19 mouse cellular contexts compared by ENCODE assay signal in the genomic region with DNA sequence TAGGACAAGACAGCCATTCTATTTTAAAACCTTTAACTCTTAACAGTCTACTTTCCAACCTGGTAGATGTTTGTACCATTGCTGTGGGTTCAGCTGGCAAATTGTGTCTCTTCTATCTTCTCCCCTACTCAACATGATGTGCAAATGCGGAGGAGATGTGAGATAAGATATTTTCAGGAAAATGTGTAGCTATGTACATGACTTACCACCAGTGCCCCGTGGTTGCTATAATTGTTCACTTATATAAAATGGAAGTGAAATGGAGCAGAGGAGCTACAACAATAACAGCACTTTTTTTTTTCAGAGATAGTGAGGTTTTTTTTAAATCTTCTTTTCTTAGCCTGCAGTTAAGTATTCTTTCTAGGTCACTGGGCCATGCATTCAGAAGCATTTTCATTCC.
"Had no signal": no experiment of that assay in that cellular context is flagged by ENCODE, and none has a peak within 500 bp of the region (broad histone marks: within the 10 kb centered on the region; RNA-seq: fewer than 3 reads in every experiment).

No protein-coding gene starts in this region.

- H3K4me3 ChIP-seq: limb, embryonic 12.5 days; limb, embryonic 15.5 days; lung, embryonic 15.5 days; megakaryocyte, embryonic 14.5 days; midbrain, embryonic 10.5 days; midbrain, embryonic 13.5 days; myocyte; neural tube, embryonic 13.5 days had no signal

- DNase-seq: kidney, adult 18-20 months; kidney, adult 9 months; kidney, postnatal 14 days; kidney, postnatal 4 days; liver, postnatal 0 days; lung, postnatal 10 days; lung, postnatal 36 days; thymus, adult 2 months; thymus, postnatal 14 days; thymus, postnatal 4 days had no signal

- H3K27ac ChIP-seq: limb, embryonic 12.5 days; limb, embryonic 15.5 days; liver, embryonic 14.5 days; lung, embryonic 15.5 days; midbrain, embryonic 10.5 days; midbrain, embryonic 13.5 days; neural tube, embryonic 13.5 days had no signal
